Mouse (Mus musculus) lung, postnatal 25 days (tissue): ENCODE results near the gene Extl1.
"Not testable (repeated sequence)": the region's sequence is repeated elsewhere in the genome, so short reads cannot be mapped to it uniquely, and the experiment has no call there.

ENCODE experiments used
- DNase-seq: peaks from one replicate; pipeline ENCODE4 v3.0.0; 2022; ENCODE audit warnings: low spot score

Extl1 gene

DNA sequence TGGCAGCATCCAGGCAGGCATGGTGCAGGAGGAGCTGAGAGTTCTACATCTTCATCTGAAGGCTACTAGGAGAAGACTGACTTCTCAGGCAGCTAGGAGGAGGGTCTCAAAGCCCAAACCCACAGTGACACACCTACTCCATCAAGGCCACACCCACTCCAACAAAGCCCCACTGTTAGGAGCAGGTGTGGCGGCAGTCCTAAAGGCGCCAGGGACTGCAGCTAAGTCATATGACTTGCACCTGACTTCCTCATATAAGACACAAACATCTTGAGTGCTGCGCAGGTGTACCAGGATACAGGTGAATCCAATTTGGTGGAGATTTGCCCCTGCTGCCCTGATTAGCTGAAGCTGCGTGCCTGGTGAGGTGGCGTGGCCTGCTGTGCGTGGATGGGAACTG lies at the start of gene Extl1:
Gene Extl1, minus strand, starts transcription at position 101 of the 400 bp plus-strand sequence.
- DNase-seq, result not testable (repeated sequence)

GRCm38 (mm10) chr4:134432686-134433360 lies 49.2 kb upstream of the Extl1 start:
- DNase-seq, result no peak

GRCm38 (mm10) chr4:134430381-134431004 lies 46.8 kb upstream of the Extl1 start:
- peak; percentile 33 for DNase-seq

GRCm38 (mm10) chr4:134425088-134425487 lies 41.4 kb upstream of the Extl1 start:
- DNase-seq, result no peak

DNA sequence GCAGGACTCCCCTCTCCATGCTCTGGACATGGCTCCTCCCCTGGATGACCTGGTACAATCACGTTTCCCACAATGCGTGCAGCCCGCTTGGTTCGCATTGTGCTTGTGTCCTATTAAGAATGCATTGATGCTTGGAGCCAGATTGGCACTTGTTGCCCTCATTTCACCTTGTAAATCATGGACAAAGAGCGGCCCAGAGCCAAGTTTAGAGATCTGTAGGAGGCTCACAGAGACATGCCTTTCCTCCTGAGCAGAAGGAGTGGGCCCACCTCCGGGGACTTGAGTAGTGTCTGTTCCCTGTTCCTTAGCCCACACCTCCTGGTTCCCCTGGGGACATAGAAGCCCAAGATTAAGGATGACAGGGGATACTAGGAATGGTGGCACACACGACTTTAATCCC lies 40.3 kb upstream of the Extl1 start:
- no peak for DNase-seq

DNA sequence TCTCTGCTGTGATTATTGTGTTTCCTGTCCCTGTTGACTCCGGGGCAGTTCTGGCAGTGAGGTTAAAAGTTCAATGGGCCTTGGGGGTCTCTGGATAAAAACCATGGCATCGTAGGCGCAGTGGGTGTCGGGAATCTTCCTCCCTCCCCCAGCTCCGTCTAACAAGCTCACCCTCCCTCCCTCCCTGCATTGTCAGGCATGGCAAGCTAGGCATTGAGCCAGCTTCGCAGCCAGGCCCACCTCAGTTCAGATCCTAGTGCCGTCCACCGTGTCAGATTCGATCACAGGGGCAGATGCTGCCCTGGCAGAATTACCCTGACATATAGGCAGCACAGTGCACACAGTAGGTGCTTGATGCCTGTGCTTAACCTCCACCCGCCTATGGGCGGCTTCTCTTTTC lies 38.3 kb upstream of the Extl1 start:
- DNase-seq, result no peak

DNA sequence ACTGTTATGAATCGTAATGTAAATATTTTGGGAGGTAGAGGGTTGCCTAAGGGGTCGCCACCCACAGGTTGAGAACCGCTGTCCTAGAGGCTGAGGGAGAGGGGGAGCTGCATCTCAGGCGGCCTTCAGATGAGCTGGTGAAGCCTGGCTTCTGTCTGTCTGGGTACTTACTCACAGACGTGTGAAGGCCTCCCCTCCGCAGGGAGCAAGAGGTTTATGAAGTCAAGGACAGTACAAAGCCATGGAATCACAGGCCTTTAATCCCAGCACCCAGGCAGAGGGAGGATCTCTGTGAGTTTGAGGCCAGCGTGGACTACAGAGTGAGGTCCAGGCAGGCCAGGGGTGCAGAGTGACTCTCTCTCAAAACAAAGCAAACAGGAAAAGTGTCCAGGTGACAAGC lies 33.5 kb upstream of the Extl1 start:
- DNase-seq, result no peak

GRCm38 (mm10) chr4:134416602-134417001 lies 33.0 kb upstream of the Extl1 start:
- no peak for DNase-seq

DNA sequence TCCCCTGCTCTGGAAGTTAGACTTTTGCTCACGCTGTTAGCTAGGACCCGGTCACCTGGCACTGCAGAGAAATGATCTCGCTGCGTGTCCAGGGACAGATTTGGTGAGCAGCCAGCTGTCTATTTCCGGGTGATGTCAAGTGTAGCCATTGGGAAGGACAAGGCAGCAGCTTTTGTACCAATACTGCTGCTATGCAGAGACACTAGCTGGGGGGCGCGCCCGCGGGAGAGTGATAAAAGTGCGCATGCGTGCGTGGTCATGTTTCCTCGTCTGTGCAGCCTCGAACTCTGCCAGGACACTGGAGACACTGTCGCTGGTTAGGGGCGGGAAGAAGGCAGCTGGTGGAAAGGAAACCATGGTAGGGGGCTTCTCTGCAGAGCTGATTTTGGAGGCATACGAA lies 32.5 kb upstream of the Extl1 start:
- no peak for DNase-seq

DNA sequence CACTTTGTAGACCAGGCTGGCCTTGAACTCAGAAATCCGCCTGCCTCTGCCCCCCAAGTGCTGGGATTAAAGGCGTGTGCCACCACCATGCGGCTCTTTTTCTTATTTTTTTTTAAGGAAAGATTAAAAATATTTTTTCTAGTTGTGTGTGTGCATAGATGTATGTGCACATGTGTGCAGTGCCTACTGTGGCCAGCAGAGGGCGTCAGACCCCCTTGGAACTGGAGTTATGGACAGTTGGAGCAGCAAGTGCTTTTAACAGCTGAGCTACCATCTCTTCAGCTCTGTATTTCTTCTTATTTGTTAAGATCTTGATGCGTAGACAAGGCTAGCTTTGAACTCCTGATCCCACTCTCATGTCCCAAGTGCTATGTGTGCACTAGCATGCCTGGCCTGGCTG lies 25.6 kb upstream of the Extl1 start:
- no peak for DNase-seq

DNA sequence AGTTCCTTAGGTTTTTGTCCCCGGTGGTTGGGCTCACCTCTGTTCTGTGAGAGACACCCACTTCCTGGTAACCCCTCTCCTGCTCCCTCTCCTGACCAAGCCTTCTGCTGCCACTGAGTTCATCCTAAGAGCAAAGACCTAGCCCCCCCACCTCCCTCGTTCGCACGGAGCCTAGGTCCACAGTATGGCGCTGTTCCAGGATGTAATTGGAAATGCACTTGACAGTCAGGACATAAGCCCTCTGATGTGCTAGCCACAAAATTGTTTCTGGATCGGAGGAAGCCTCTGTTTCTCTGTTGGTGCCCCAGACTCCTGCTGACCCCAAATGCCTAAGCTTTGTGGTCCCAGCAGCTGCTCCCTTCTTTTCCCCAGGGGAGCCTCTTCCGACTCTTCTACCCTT lies 20.1 kb upstream of the Extl1 start:
- DNase-seq, result no peak

- DNase-seq, result peak; percentile 81
Measured at GRCm38 (mm10) chr4:134402571-134403262, 19.1 kb upstream of the Extl1 start.

GRCm38 (mm10) chr4:134401856-134402570 lies 18.4 kb upstream of the Extl1 start:
- DNase-seq, result no peak

DNA sequence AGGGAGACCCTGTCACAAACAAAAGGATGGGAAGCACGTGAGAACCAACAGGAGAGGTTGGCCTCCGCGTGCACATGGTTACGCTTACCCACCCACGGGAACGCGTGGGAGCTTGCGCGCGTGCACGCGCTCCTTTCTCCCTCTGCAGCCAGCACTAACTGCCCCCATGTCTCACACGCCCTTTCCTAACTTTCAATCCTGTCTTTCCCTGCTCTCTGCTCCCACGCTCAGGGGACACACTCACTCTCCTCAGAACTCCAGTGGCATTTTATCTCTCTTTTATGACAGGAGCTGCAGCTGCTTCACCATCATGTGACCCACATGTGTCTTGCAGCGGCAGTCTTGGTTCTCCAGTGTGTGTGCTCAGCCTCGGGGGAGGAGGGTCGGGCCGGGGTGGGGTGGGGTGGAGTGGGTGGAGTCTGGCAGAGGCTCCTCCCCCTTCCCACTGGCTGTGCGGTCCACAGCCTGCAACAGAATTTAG lies 17.6 kb upstream of the Extl1 start:
- peak; percentile 47 for DNase-seq

- DNase-seq, result no peak
Measured at GRCm38 (mm10) chr4:134400206-134400605, 16.6 kb upstream of the Extl1 start.

DNA sequence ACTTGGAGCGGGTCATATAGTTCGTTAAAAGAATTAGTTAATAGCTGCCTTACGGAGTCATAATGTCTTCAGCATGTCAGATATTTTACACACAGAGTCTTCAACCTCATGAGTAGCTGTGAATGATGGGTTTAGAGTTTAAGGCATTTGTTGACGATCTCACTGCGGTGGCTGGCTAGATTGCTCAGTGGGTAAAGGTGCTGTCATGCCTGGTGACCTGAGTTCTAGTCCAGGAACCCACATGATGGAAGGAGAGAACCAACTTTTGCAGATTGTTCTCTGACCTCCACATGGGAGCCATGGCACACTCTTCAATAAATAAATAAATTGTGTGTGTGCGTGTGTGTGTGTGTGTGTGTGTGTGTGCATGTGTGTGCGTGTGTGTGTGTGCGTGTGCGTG lies 14.1 kb upstream of the Extl1 start:
- DNase-seq, result no peak

DNA sequence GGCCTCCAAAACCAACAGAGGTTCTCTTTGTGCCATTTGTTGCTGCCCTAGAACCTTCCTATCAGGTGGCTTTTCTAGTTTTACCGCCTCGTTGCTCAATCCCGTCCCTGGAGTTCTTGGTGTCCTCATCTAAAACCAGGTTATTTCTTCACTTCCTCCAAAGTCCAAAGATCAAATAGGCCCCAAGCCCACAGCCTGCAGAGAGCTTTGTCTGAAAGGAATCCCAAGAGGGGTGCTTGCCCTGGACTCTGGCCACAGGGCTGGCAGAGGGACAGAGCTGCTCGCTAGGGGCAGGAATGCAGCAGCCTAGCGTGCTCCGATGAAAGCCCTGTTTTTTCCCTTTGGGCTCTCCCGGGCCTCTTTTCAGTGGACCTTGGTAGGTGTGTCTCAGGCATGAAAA lies 13.5 kb upstream of the Extl1 start:
- DNase-seq, result peak; percentile 90

DNA sequence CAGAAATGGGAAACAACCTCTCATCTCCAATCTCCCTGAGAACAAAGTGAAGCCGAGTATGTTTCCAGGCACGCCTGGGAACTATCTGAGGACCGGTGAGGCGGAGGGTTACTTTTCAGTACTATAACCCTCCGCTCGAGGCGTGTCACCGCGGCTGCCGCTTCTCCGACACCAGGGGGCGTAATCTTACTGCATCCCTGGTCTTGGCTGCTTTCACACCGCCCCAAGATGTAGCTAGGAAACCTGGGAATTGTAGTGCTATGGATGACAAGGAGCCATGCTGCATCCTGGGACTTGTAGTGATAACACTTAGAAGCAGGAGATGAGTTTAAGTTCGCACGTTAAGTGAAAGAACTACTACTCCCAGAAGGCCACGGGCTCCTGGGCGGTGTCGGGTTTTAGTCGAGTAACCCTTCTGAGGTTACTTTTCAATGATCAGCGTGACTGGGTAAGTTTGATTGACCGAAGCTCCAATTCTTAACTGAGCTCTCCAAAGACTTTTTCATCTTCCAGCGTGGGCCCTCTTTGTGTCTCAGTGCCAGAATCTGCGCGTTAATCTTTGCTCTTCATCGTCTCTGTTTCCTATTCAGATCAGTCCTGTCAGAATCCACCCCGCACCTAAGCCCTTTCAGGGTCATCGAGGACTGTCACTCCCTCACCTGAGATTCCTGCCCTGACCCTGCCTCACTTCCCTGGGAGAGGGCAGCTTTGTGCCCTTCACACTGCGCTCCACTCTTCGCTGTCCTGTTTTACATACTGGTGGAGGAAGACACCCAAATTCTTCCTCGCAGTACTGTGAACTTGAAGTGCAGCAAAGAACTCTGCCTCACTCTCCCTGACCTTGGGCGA lies 12.6 kb upstream of the Extl1 start, which contains the start of gene Pafah2:
Gene Pafah2, plus strand, starts transcription at position 344 of the 849 bp plus-strand sequence.
- DNase-seq, result peak; percentile 98

DNA sequence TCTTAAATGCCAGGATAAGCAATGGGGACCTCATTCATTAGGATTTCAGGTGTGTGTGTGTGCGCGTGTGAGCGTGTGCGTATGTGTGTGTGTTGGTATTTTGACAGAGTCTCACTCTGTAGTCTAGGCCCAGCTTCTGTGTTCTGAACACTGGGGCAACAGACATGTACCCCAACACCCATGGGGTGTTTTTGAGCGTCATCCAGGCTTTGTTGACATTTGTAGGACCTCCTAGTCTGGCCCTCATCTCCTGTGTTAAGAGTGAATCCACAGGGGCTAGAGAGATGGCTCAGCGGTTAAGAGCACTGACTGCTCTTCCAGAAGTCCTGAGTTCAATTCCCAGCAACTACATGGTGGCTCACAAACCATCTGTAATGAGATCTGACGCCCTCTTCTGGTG lies 11.5 kb upstream of the Extl1 start:
- DNase-seq, result no peak

- no peak for DNase-seq
Measured at GRCm38 (mm10) chr4:134393026-134393425, 9.4 kb upstream of the Extl1 start.

DNA sequence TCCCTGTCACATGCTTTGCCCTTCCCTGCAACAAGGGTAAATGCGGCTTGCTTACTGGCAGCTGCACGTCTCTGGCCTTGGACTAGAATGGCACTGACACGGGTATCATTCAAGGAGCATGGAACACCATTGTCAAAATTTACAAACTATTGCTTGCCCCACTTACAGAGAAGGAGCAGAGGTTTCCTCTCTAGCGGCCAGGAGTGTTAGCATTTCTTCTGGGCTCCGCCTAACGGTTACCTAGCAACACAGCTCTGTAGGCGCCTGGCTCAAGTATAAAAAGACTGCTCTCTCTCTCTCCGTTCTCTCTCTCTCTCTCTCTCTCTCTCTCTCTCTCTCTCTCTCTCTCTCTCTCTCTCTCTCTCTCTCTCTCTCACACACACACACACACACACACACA lies 8.9 kb upstream of the Extl1 start:
- DNase-seq, result peak; percentile 73

DNA sequence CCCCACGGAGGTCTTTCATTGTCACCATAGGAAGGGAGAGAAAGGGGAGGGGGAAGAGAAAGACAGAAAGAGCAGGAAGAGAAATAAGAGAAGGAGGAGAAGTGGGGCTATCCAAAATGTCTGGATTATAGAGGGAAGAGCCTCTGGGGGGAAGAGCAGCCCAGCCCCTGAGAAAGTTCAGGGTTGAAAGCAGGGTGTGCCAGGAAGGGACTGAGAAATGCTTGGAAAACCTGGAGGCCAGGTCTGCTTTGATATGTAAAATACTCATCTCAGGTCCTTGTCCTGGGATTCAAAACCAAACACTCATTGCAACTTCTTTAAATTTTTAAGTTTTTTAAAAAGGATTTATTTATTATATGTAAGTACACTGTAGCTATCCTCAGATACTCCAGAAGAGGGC lies 8.0 kb upstream of the Extl1 start:
- no peak for DNase-seq
